Mouse (Mus musculus) brain, embryonic 14.5 days (tissue): ENCODE measurements around the gene Pim3.

Experiments used
- CTCF ChIP-seq: fragments of 200-500 bp; IDR thresholded peaks from 2 replicates; pipeline ENCODE4 v1.5.1; 2012; ENCODE audit warnings: inconsistent platforms, mild to moderate bottlenecking, moderate library complexity, borderline replicate concordance; ENCODE audit not compliant: insufficient read depth, insufficient read length; ENCODE audit errors: extremely low read depth
- POLR2A ChIP-seq: fragments of 200-500 bp; IDR thresholded peaks from 2 replicates; pipeline ENCODE4 v1.6.1; 2012; ENCODE audit warnings: mild to moderate bottlenecking, inconsistent platforms, borderline replicate concordance; ENCODE audit not compliant: poor library complexity, insufficient read depth, insufficient read length, severe bottlenecking; ENCODE audit errors: extremely low read depth

GRCm38 (mm10) chr15:88832536-88832935, 29.4 kb upstream of the Pim3 start:
- TF ChIP-seq CTCF = no peak
- no peak for TF ChIP-seq POLR2A
